Mouse (Mus musculus): ENCODE results near the gene Prelid3b. TPM values are rescaled to one million over a fixed set of nuclear protein-coding genes. Genes with fewer than 3 reads are reported as not detected.

Prelid3b gene
- polyA plus RNA-seq, 1 experiment, result 46.1 TPM

GRCm38 (mm10) chr2:174502831-174503460, 30.1 kb upstream of the Prelid3b start:
- Histone ChIP-seq H3K27ac (ENCODE audit: control insufficient read depth, insufficient read depth, low read depth, low read length, poor library complexity) (no peak overlapping the region), H3K4me1 (ENCODE audit: control insufficient read depth, insufficient read depth, low read length) (no peaks in the 10 kb centered on the region), H3K4me3 (replicated peaks; ENCODE audit: control insufficient read depth, low read depth, low read length) (no peak overlapping the region)
- 87% methylated on average over 25 of the region's 25 CpGs for WGBS
- TF ChIP-seq POLR2A (IDR thresholded peaks at IDR 0.05; ENCODE audit: borderline replicate concordance, control insufficient read depth, low read depth, low read length) (no peak), CTCF (IDR thresholded peaks at IDR 0.05; ENCODE audit: control insufficient read depth, insufficient read depth, low read length) (no peak)

DNA sequence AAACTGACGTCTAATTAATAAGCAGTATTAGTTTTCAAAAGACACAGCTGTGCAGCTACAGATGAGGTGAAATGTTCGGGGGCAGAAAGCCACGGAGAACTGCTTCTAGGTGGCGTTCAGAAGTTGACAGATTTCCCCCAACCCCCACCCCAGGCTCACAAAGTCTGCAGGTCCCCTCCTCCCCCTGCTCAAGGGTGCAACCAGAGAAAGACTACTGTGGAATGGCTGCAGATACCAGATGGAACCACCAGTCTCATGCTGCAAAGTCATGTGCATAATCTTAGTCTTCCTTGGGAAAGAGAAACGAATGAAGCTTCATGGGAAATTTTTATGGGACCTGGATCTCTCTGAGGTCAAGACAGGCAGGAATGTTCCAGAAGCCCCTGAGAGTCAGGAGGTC, 29.4 kb upstream of the Prelid3b start:
- no peak overlapping the region for H3K27ac ChIP-seq (ENCODE audit: control insufficient read depth, insufficient read depth, low read depth, low read length, poor library complexity)
- WGBS, result 54% methylated on average over 5 of the region's 5 CpGs
- no peak overlapping the region for H3K4me3 ChIP-seq (replicated peaks; ENCODE audit: control insufficient read depth, low read depth, low read length)
- TF ChIP-seq POLR2A (IDR thresholded peaks at IDR 0.05; ENCODE audit: borderline replicate concordance, control insufficient read depth, low read depth, low read length) (no peak), CTCF (IDR thresholded peaks at IDR 0.05; ENCODE audit: control insufficient read depth, insufficient read depth, low read length) (no peak)
- H3K4me1 ChIP-seq (ENCODE audit: control insufficient read depth, insufficient read depth, low read length), result no peaks in the 10 kb centered on the region

- no peak overlapping the region for H3K27ac ChIP-seq (ENCODE audit: control insufficient read depth, insufficient read depth, low read depth, low read length, poor library complexity)
- no peak overlapping the region for H3K4me3 ChIP-seq (replicated peaks; ENCODE audit: control insufficient read depth, low read depth, low read length)
- TF ChIP-seq POLR2A (IDR thresholded peaks at IDR 0.05; ENCODE audit: borderline replicate concordance, control insufficient read depth, low read depth, low read length), result no peak
- no peak for TF ChIP-seq CTCF (IDR thresholded peaks at IDR 0.05; ENCODE audit: control insufficient read depth, insufficient read depth, low read length)
- H3K4me1 ChIP-seq (ENCODE audit: control insufficient read depth, insufficient read depth, low read length), result no peaks in the 10 kb centered on the region
- WGBS, result 83% methylated on average over 8 of the region's 8 CpGs
Observed at GRCm38 (mm10) chr2:174501517-174501916, 28.6 kb upstream of the Prelid3b start.

DNA sequence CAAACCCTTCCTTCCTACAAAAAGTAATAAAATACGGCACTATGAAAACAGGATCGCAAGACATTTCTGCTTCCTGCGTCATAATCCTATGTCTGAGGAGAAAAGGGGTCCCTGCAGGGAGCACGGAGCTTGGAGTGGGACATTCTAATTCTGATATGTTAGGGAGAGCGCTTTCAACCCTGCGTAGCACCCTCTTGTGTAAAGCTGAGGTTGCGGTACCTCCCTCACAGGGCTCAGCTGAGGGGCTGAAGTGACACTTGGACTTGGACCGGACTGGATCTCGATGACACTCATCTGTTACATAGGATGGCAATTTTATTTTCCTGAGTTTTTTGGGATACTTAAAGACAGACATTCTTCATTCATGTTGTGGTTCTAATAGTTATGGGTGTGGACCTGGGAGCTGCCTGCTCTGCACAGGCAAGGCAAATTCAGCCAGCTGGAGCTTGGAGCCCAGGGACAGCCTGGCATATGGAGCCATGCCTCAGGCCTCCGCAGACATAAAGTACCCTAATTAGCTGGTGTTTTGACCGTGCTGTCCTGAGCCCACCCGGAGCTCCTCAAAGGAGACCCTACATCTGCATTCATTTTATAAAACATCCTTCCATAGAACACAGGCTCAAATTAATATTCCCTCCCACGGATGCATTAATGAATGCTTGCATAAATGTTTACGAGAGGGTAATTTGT, 28.1 kb upstream of the Prelid3b start:
- TF ChIP-seq CTCF (IDR thresholded peaks at IDR 0.05; ENCODE audit: control insufficient read depth, insufficient read depth, low read length) (no peak), POLR2A (IDR thresholded peaks at IDR 0.05; ENCODE audit: borderline replicate concordance, control insufficient read depth, low read depth, low read length) (no peak)
- 88% methylated on average over 14 of the region's 14 CpGs for WGBS
- no peak overlapping the region for H3K4me3 ChIP-seq (replicated peaks; ENCODE audit: control insufficient read depth, low read depth, low read length)
- no peaks in the 10 kb centered on the region for H3K4me1 ChIP-seq (ENCODE audit: control insufficient read depth, insufficient read depth, low read length)
- H3K27ac ChIP-seq (ENCODE audit: control insufficient read depth, insufficient read depth, low read depth, low read length, poor library complexity), result no peak overlapping the region

DNA sequence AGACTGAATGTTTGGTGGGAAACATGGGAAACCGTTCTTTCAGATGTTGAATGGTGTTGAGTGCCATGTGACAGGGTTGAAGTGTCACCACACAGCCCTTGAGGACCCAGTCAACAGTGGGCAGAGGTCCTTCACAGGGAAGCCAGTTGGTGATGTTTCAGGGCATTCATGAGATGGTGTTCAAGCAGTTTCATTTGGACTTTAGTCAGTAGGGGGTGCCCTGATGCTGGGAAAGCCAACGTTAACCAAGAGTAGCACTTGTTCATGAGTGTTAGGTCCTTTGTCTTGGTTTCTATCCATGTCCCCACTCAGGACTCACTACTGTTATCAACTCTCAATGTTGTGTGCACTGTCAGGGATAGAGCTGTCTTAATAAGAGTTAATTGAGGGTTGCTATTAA, 20.0 kb upstream of the Prelid3b start:
- 0 out of 2 replicates have a peak, but pooled peaks have one; percentile 34 for TF ChIP-seq CTCF (IDR thresholded peaks at IDR 0.05; ENCODE audit: control insufficient read depth, insufficient read depth, low read length)
- no peak for TF ChIP-seq POLR2A (IDR thresholded peaks at IDR 0.05; ENCODE audit: borderline replicate concordance, control insufficient read depth, low read depth, low read length)
- Histone ChIP-seq H3K4me3 (replicated peaks; ENCODE audit: control insufficient read depth, low read depth, low read length) (no peak overlapping the region), H3K27ac (ENCODE audit: control insufficient read depth, insufficient read depth, low read depth, low read length, poor library complexity) (no peak overlapping the region), H3K4me1 (ENCODE audit: control insufficient read depth, insufficient read depth, low read length) (no peaks in the 10 kb centered on the region)
- 38% methylated on average over 2 of the region's 2 CpGs for WGBS

GRCm38 (mm10) chr2:174487005-174487404, 14.1 kb upstream of the Prelid3b start:
- Histone ChIP-seq H3K27ac (ENCODE audit: control insufficient read depth, insufficient read depth, low read depth, low read length, poor library complexity) (no peak overlapping the region), H3K4me3 (replicated peaks; ENCODE audit: control insufficient read depth, low read depth, low read length) (no peak overlapping the region), H3K4me1 (ENCODE audit: control insufficient read depth, insufficient read depth, low read length) (no peaks in the 10 kb centered on the region)
- TF ChIP-seq CTCF (IDR thresholded peaks at IDR 0.05; ENCODE audit: control insufficient read depth, insufficient read depth, low read length) (no peak), POLR2A (IDR thresholded peaks at IDR 0.05; ENCODE audit: borderline replicate concordance, control insufficient read depth, low read depth, low read length) (no peak)
- WGBS, result 85% methylated on average over 5 of the region's 5 CpGs

DNA sequence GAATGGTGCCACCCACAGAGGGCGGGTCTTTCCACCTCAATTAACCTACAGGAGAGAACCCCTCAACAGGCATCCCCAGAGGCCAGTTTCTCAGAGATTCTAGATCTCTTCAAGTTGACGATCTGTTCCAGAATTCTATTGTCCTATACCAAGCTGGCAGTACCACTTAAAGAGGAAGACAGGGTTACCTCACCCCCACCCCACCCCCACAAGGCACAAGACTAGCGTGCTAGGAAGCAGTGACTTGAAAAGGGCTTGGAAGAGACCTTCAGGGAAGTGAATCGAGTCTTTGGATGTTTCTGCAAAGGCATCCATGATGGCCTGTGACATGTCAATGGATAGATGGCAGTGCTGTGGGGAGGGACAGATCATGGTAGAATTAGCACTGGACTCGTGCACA, 5.9 kb upstream of the Prelid3b start:
- Histone ChIP-seq H3K27ac (ENCODE audit: control insufficient read depth, insufficient read depth, low read depth, low read length, poor library complexity) (no peak overlapping the region), H3K4me3 (replicated peaks; ENCODE audit: control insufficient read depth, low read depth, low read length) (no peak overlapping the region), H3K4me1 (ENCODE audit: control insufficient read depth, insufficient read depth, low read length) (peaks cover 1% of the 10 kb centered on the region; the same call in 1 of the 2 replicates)
- TF ChIP-seq CTCF (IDR thresholded peaks at IDR 0.05; ENCODE audit: control insufficient read depth, insufficient read depth, low read length) (no peak), POLR2A (IDR thresholded peaks at IDR 0.05; ENCODE audit: borderline replicate concordance, control insufficient read depth, low read depth, low read length) (no peak)
- 50% methylated on average over 5 of the region's 5 CpGs for WGBS

- TF ChIP-seq CTCF (IDR thresholded peaks at IDR 0.05; ENCODE audit: control insufficient read depth, insufficient read depth, low read length) (no peak), POLR2A (IDR thresholded peaks at IDR 0.05; ENCODE audit: borderline replicate concordance, control insufficient read depth, low read depth, low read length) (no peak)
- H3K4me3 ChIP-seq (replicated peaks; ENCODE audit: control insufficient read depth, low read depth, low read length), result no peak overlapping the region
- peaks cover 5% of the 10 kb centered on the region; the same call in 1 of the 2 replicates for H3K4me1 ChIP-seq (ENCODE audit: control insufficient read depth, insufficient read depth, low read length)
- H3K27ac ChIP-seq (ENCODE audit: control insufficient read depth, insufficient read depth, low read depth, low read length, poor library complexity), result no peak overlapping the region
- WGBS, result 74% methylated on average over 3 of the region's 3 CpGs
Observed at GRCm38 (mm10) chr2:174477543-174478319, 4.8 kb upstream of the Prelid3b start.
